Mouse (Mus musculus) liver, embryonic 14.5 days (tissue): ENCODE data around the gene Izumo1r.

ENCODE experiments used
- CTCF ChIP-seq: IDR thresholded peaks from 2 replicates; pipeline ENCODE4 v1.5.1; 2016; ENCODE audit warnings: antibody characterized with exemption, low read depth, control low read depth
- EP300 ChIP-seq: IDR thresholded peaks from 2 replicates; pipeline ENCODE4 v1.6.1; 2016; ENCODE audit warnings: antibody characterized with exemption, low read depth

- no peak for TF ChIP-seq CTCF
- no peak for TF ChIP-seq EP300
Observed at GRCm38 (mm10) chr9:14897102-14897501, 6.6 kb downstream of the Izumo1r start.
